Mouse (Mus musculus): ENCODE measurements around the gene Rbfox1.

- no peak for TF ChIP-seq POLR2A (IDR thresholded peaks at IDR 0.05; ENCODE audit: borderline replicate concordance, low read depth, low read length)
- TF ChIP-seq CTCF (IDR thresholded peaks at IDR 0.05; ENCODE audit: low read depth, low read length), result no peak
Measured at GRCm38 (mm10) chr16:5864350-5864749, 20.8 kb upstream of the Rbfox1 start.

Data from bone marrow macrophage, adult 2 months (primary cell).